Mouse (Mus musculus) spleen, adult 2 months (tissue): Measurements from ENCODE around the gene Tmem8.

Source experiments
- CTCF ChIP-seq: fragments of 200-500 bp; IDR thresholded peaks from 2 replicates; pipeline ENCODE4 v1.5.1; 2011; ENCODE audit warnings: mild to moderate bottlenecking, inconsistent platforms; ENCODE audit not compliant: insufficient read depth, insufficient read length, insufficient replicate concordance; ENCODE audit errors: extremely low read depth
- POLR2A ChIP-seq: fragments of 200-500 bp; IDR thresholded peaks from 2 replicates; pipeline ENCODE4 v1.6.1; 2011; ENCODE audit warnings: low read depth, low read length, inconsistent platforms

DNA sequence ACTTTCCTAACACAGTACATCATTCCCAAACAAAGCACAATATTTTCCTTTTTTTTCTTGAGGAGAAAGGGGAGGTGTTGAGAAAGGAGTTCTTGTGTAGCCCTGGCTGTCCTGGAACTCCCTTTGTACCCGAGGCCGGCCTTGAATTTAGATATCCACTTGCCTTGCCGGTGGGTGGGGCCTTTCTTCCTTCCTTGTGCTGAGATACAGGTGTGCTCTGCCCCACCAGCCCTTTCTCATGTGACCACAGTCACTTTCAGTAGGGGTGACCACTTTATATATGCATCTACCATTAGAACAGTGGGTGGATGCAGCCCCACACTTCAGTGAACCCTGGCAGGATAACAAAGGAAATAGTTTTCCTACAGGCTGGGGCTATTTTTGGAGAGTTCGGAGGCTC is 1.4 kb upstream of the Tmem8 start:
- no peak for TF ChIP-seq CTCF
- no peak for TF ChIP-seq POLR2A
